ENCODE assay signal across 21 mouse cellular contexts in the genomic region with DNA sequence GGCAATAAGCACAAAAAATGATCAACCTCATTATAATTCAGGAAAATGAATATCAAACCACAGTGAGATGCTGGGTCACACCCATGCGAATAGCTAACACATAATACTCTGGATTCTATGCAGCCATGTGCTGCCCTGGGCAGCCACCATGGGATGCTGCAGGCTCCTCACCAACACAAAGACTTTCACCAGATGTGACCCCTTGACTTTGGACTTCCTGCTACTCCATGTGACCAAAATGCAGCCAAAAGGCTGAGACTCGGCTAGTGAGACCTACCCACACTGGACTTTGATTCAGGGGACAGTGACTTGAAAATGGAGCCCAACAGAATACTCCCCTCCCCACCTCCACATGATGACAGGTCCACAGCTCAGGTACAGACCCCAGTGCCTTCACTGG. TPM values are rescaled to one million over a fixed set of nuclear protein-coding genes. Genes with fewer than 3 reads are reported as not detected.
DNase-seq lines count a peak whose midpoint lies in the region; ATAC-seq lines count a peak whose summit lies in the region.
"Had no signal": no experiment of that assay in that cellular context is flagged by ENCODE, and none has a peak within 500 bp of the region (broad histone marks: within the 10 kb centered on the region; RNA-seq: fewer than 3 reads in every experiment).

No protein-coding gene starts in this region.

- peak; percentile 13 to 26 for DNase-seq in heart, adult 9 months (ENCODE audit: low spot score in 2 of 2)
- peak; percentile 64 for DNase-seq in midbrain, embryonic 11.5 days (ENCODE audit: low spot score, missing footprints)
- DNase-seq in midbrain, embryonic 14.5 days, result no peak
- no peak for DNase-seq in cerebellum, postnatal 36 days
- no peak for DNase-seq in layer of hippocampus, adult 18-20 months (ENCODE audit: low spot score in 2 of 2)
- DNase-seq: cerebellum, adult 11-12 months; forebrain, postnatal 0 days had no signal

- H3K27ac ChIP-seq in heart, embryonic 12.5 days (ENCODE audit: poor library complexity, severe bottlenecking), result no peak overlapping the region
- H3K27ac ChIP-seq in midbrain, embryonic 11.5 days (ENCODE audit: low read depth, low read length), result no peak overlapping the region
- no peak overlapping the region for H3K27ac ChIP-seq in midbrain, embryonic 14.5 days (replicated peaks; ENCODE audit: low read depth, low read length)
- no peak overlapping the region for H3K27ac ChIP-seq in kidney, embryonic 16.5 days (ENCODE audit: low read length)
- H3K27ac ChIP-seq: embryonic facial prominence, embryonic 12.5 days; heart, embryonic 15.5 days; hindbrain, embryonic 15.5 days; left cerebral cortex, adult 2 months; limb, embryonic 12.5 days; lung, embryonic 15.5 days; neural tube, embryonic 13.5 days had no signal

- no peak for ATAC-seq in heart, embryonic 12.5 days (ENCODE audit: insufficient number of reproducible peaks, low FRiP score)
- ATAC-seq in midbrain, embryonic 11.5 days (ENCODE audit: low FRiP score), result no peak
- no peak for ATAC-seq in midbrain, embryonic 14.5 days (ENCODE audit: low FRiP score, low TSS enrichment)
- ATAC-seq in kidney, embryonic 16.5 days (ENCODE audit: low FRiP score, low TSS enrichment), result 0 out of 2 replicates have a peak, but pooled peaks have one; percentile 23
- ATAC-seq: forebrain, postnatal 0 days had no signal

- 64% methylated on average over 2 of the region's 2 CpGs for WGBS in heart, embryonic 12.5 days
- 71% methylated on average over 2 of the region's 2 CpGs for WGBS in midbrain, embryonic 11.5 days
- WGBS in midbrain, embryonic 14.5 days, result 80% methylated on average over 2 of the region's 2 CpGs
- 62% methylated on average over 2 of the region's 2 CpGs for WGBS in kidney, embryonic 16.5 days

- no peak overlapping the region for H3K9ac ChIP-seq in heart, embryonic 12.5 days
- no peak overlapping the region for H3K9ac ChIP-seq in midbrain, embryonic 11.5 days (ENCODE audit: low read length)
- no peak overlapping the region for H3K9ac ChIP-seq in midbrain, embryonic 14.5 days (replicated peaks; ENCODE audit: low read length)
- no peak overlapping the region for H3K9ac ChIP-seq in kidney, embryonic 16.5 days (replicated peaks; ENCODE audit: low read length)
- H3K9ac ChIP-seq: embryonic facial prominence, embryonic 12.5 days; forebrain, postnatal 0 days; heart, embryonic 15.5 days; hindbrain, embryonic 15.5 days; limb, embryonic 12.5 days; lung, embryonic 15.5 days; neural tube, embryonic 13.5 days had no signal

- H3K36me3 ChIP-seq in heart, embryonic 12.5 days, result no peaks in the 10 kb centered on the region
- H3K36me3 ChIP-seq in midbrain, embryonic 11.5 days (ENCODE audit: control insufficient read depth, insufficient read depth, low read length), result no peaks in the 10 kb centered on the region
- H3K36me3 ChIP-seq in midbrain, embryonic 14.5 days (ENCODE audit: control insufficient read depth, insufficient read depth, low read length), result no peaks in the 10 kb centered on the region
- no peaks in the 10 kb centered on the region for H3K36me3 ChIP-seq in kidney, embryonic 16.5 days (ENCODE audit: insufficient read depth, low read length)
- H3K36me3 ChIP-seq: embryonic facial prominence, embryonic 12.5 days; heart, embryonic 15.5 days; hindbrain, embryonic 15.5 days; limb, embryonic 12.5 days; lung, embryonic 15.5 days; neural tube, embryonic 13.5 days had no signal

- H3K4me1 ChIP-seq in heart, embryonic 12.5 days (replicated peaks), result no peaks in the 10 kb centered on the region
- H3K4me1 ChIP-seq in midbrain, embryonic 11.5 days (ENCODE audit: control insufficient read depth, insufficient read depth, low read length), result no peaks in the 10 kb centered on the region
- H3K4me1 ChIP-seq in midbrain, embryonic 14.5 days (ENCODE audit: control insufficient read depth, insufficient read depth, low read length), result no peaks in the 10 kb centered on the region
- H3K4me1 ChIP-seq in kidney, embryonic 16.5 days (ENCODE audit: insufficient read depth, low read length), result no peaks in the 10 kb centered on the region
- H3K4me1 ChIP-seq: embryonic facial prominence, embryonic 12.5 days; heart, embryonic 15.5 days; hindbrain, embryonic 15.5 days; limb, embryonic 12.5 days; lung, embryonic 15.5 days; neural tube, embryonic 13.5 days had no signal

- no peak overlapping the region for H3K4me2 ChIP-seq in heart, embryonic 12.5 days
- H3K4me2 ChIP-seq in midbrain, embryonic 11.5 days, result no peak overlapping the region
- H3K4me2 ChIP-seq in midbrain, embryonic 14.5 days (ENCODE audit: low read length), result no peak overlapping the region
- no peak overlapping the region for H3K4me2 ChIP-seq in kidney, embryonic 16.5 days (replicated peaks; ENCODE audit: low read depth, low read length)
- H3K4me2 ChIP-seq: embryonic facial prominence, embryonic 12.5 days; heart, embryonic 15.5 days; hindbrain, embryonic 15.5 days; limb, embryonic 12.5 days; lung, embryonic 15.5 days; neural tube, embryonic 13.5 days had no signal

- no peaks in the 10 kb centered on the region; the same call in none of the 2 replicates for H3K27me3 ChIP-seq in heart, embryonic 12.5 days (replicated peaks)
- H3K27me3 ChIP-seq in midbrain, embryonic 11.5 days (ENCODE audit: control insufficient read depth, insufficient read depth, low read length), result no peaks in the 10 kb centered on the region
- H3K27me3 ChIP-seq in midbrain, embryonic 14.5 days (ENCODE audit: control insufficient read depth, insufficient read depth, low read length), result no peaks in the 10 kb centered on the region
- no peaks in the 10 kb centered on the region for H3K27me3 ChIP-seq in kidney, embryonic 16.5 days (ENCODE audit: insufficient read depth, low read length)
- H3K27me3 ChIP-seq: embryonic facial prominence, embryonic 12.5 days; heart, embryonic 15.5 days; hindbrain, embryonic 15.5 days; limb, embryonic 12.5 days; lung, embryonic 15.5 days; neural tube, embryonic 13.5 days had no signal

- H3K4me3 ChIP-seq in heart, embryonic 12.5 days, result no peak overlapping the region
- H3K4me3 ChIP-seq in midbrain, embryonic 11.5 days (ENCODE audit: low read depth, low read length), result no peak overlapping the region
- H3K4me3 ChIP-seq in midbrain, embryonic 14.5 days (replicated peaks; ENCODE audit: low read depth, low read length), result no peak overlapping the region
- no peak overlapping the region for H3K4me3 ChIP-seq in kidney, embryonic 16.5 days (ENCODE audit: low read length)
- H3K4me3 ChIP-seq: embryonic facial prominence, embryonic 12.5 days; heart, embryonic 15.5 days; hindbrain, embryonic 15.5 days; left cerebral cortex, adult 2 months; limb, embryonic 12.5 days; lung, embryonic 15.5 days; neural tube, embryonic 13.5 days had no signal

- no peaks in the 10 kb centered on the region; the same call in 1 of the 2 replicates for H3K9me3 ChIP-seq in heart, embryonic 12.5 days (replicated peaks)
- H3K9me3 ChIP-seq in midbrain, embryonic 11.5 days (ENCODE audit: control insufficient read depth, low read length), result no peaks in the 10 kb centered on the region
- no peaks in the 10 kb centered on the region for H3K9me3 ChIP-seq in midbrain, embryonic 14.5 days (ENCODE audit: control insufficient read depth, low read length)
- no peaks in the 10 kb centered on the region for H3K9me3 ChIP-seq in kidney, embryonic 16.5 days (ENCODE audit: low read length)
- H3K9me3 ChIP-seq: embryonic facial prominence, embryonic 12.5 days; heart, embryonic 15.5 days; hindbrain, embryonic 15.5 days; limb, embryonic 12.5 days; lung, embryonic 15.5 days; neural tube, embryonic 13.5 days had no signal

RNA-seq across cellular contexts. Expression of a gene that starts 12.4 kb away (rescaled TPM):
- not detected in 2 replicates for polyA plus RNA-seq in heart, embryonic 12.5 days (2016; fragmentation: Nextera tagmentation; extraction: Ambion mirVana)
- 0.42 and 0.51 TPM in 2 replicates for polyA plus RNA-seq in midbrain, embryonic 11.5 days (2014; fragmentation: Nextera tagmentation; extraction: Ambion mirVana)
- polyA plus RNA-seq in midbrain, embryonic 14.5 days (2014; fragmentation: Nextera tagmentation; extraction: Ambion mirVana), result 8.0 TPM in 1 of 2 replicates, not detected in the other
- polyA plus RNA-seq in kidney, embryonic 16.5 days (2015; fragmentation: Nextera tagmentation; extraction: Ambion mirVana), result 48.8 and 59.4 TPM in 2 replicates
- total RNA-seq in layer of hippocampus, adult 18-20 months (2021), result 1 to 10 TPM; 1.6 to 2.1 TPM
- total RNA-seq: gastrocnemius, adult 8-10 months; megakaryocyte progenitor cell, adult 5-6 weeks had no signal
- polyA plus RNA-seq: C2C12; heart, embryonic 15.5 days; limb, embryonic 12.5 days; testis, adult 2 months; urinary bladder, adult 2 months had no signal

RNA-seq across cellular contexts. Expression of a gene that starts 33.3 kb away (rescaled TPM):
- polyA plus RNA-seq in heart, embryonic 12.5 days (2016; fragmentation: Nextera tagmentation; extraction: Ambion mirVana), result 0.05 TPM in 1 of 2 replicates, not detected in the other
- polyA plus RNA-seq in midbrain, embryonic 11.5 days (2014; fragmentation: Nextera tagmentation; extraction: Ambion mirVana), result 0.04 TPM in 2 replicates
- 0.19 and 0.45 TPM in 2 replicates for polyA plus RNA-seq in midbrain, embryonic 14.5 days (2014; fragmentation: Nextera tagmentation; extraction: Ambion mirVana)
- 0.11 and 0.14 TPM in 2 replicates for polyA plus RNA-seq in kidney, embryonic 16.5 days (2015; fragmentation: Nextera tagmentation; extraction: Ambion mirVana)
- total RNA-seq in layer of hippocampus, adult 18-20 months (2021), result 100 to 1,000 TPM; 178 to 184 TPM
- total RNA-seq: gastrocnemius, adult 8-10 months had no signal
- polyA plus RNA-seq: C2C12 had no signal

RNA-seq across cellular contexts. Expression of a gene that starts 39.2 kb away (rescaled TPM):
- polyA plus RNA-seq in heart, embryonic 12.5 days (2016; fragmentation: Nextera tagmentation; extraction: Ambion mirVana), result 0.05 TPM in 1 of 2 replicates, not detected in the other
- 0.28 and 0.33 TPM in 2 replicates for polyA plus RNA-seq in midbrain, embryonic 11.5 days (2014; fragmentation: Nextera tagmentation; extraction: Ambion mirVana)
- polyA plus RNA-seq in midbrain, embryonic 14.5 days (2014; fragmentation: Nextera tagmentation; extraction: Ambion mirVana), result 4.5 and 6.4 TPM in 2 replicates
- polyA plus RNA-seq in kidney, embryonic 16.5 days (2015; fragmentation: Nextera tagmentation; extraction: Ambion mirVana), result 15.7 and 16.3 TPM in 2 replicates
- 1 to 10 TPM; 6.3 to 6.9 TPM for total RNA-seq in layer of hippocampus, adult 18-20 months (2021)
- total RNA-seq: gastrocnemius, adult 8-10 months; megakaryocyte progenitor cell, adult 5-6 weeks had no signal
- polyA plus RNA-seq: C2C12; limb, embryonic 12.5 days; urinary bladder, adult 2 months had no signal

Comparison
In these comparisons a context has a peak if more than half of its experiments do, and no peak if none do; other contexts are left out.
1. DNase-seq: peak in heart, adult 9 months (2 of 2) and midbrain, embryonic 11.5 days (single experiment); none in midbrain, embryonic 14.5 days (single experiment), cerebellum, postnatal 36 days (0 of 2) and layer of hippocampus, adult 18-20 months (0 of 2).